Comparison of ENCODE assay signal across 8 mouse cellular contexts in the genomic region with DNA sequence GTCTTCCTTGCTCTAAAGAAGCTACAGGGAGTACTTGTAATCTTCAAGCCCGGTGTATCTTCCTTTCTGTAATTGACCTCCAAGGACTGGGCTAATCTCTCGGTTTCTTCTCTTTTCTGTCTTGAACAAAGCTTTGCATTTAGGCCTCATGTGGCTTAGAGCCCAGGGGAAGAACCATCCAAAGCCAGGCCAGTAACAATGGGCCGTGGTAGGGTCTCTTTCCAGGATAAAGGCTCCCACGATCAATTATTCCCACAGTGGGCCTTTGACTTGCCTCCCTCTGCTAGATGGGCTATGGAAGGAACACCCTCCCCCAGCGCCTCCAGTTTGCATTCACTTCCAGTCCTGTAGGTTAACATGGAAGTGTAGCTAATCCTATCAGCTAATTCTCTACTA.
DNase-seq lines count a peak whose midpoint lies in the region; ATAC-seq lines count a peak whose summit lies in the region.

No protein-coding gene starts in this region.

- no peaks in the 10 kb centered on the region for H3K27me3 ChIP-seq in kidney, embryonic 14.5 days (ENCODE audit: control insufficient read depth, insufficient read depth, low read length)
- no peaks in the 10 kb centered on the region for H3K27me3 ChIP-seq in embryonic facial prominence, embryonic 13.5 days
- H3K27me3 ChIP-seq in midbrain, embryonic 10.5 days (ENCODE audit: low read depth, poor library complexity, severe bottlenecking): peaks cover 42% of the 10 kb centered on the region

- DNase-seq in kidney, adult 18-20 months: no peak
- DNase-seq in brain, adult 2 months (ENCODE audit: low read depth, low spot score): peak; percentile 16
- peak; percentile 42 for DNase-seq in midbrain, embryonic 10.5 days (ENCODE audit: low spot score)
- no peak for DNase-seq in spleen, postnatal 4 days (ENCODE audit: low spot score in 2 of 2)
- no peak for DNase-seq in layer of hippocampus, postnatal 36 days
- DNase-seq in spleen, postnatal 36 days (ENCODE audit: low spot score in 2 of 2): no peak

- H3K36me3 ChIP-seq in kidney, embryonic 14.5 days (ENCODE audit: control insufficient read depth, insufficient read depth, low read length): no peaks in the 10 kb centered on the region
- no peaks in the 10 kb centered on the region for H3K36me3 ChIP-seq in embryonic facial prominence, embryonic 13.5 days
- no peaks in the 10 kb centered on the region for H3K36me3 ChIP-seq in midbrain, embryonic 10.5 days

- no peak overlapping the region for H3K4me3 ChIP-seq in kidney, embryonic 14.5 days (ENCODE audit: low read length)
- no peak overlapping the region for H3K4me3 ChIP-seq in embryonic facial prominence, embryonic 13.5 days
- H3K4me3 ChIP-seq in midbrain, embryonic 10.5 days: no peak overlapping the region

- H3K4me1 ChIP-seq in kidney, embryonic 14.5 days (ENCODE audit: control insufficient read depth, insufficient read depth, low read length): peaks cover 4% of the 10 kb centered on the region; the same call in 1 of the 2 replicates
- peaks cover 48% of the 10 kb centered on the region for H3K4me1 ChIP-seq in embryonic facial prominence, embryonic 13.5 days
- H3K4me1 ChIP-seq in midbrain, embryonic 10.5 days: peaks cover 35% of the 10 kb centered on the region

- no peak for ATAC-seq in kidney, embryonic 14.5 days (ENCODE audit: low FRiP score, low TSS enrichment)
- no peak for ATAC-seq in embryonic facial prominence, embryonic 13.5 days (ENCODE audit: insufficient number of reproducible peaks, insufficient read depth, low FRiP score, low TSS enrichment, low read depth)

- peak overlapping the region; percentile 60; the same call in 1 of the 2 replicates for H3K27ac ChIP-seq in kidney, embryonic 14.5 days (ENCODE audit: low read depth, low read length)
- peak overlapping the region; percentile 71 for H3K27ac ChIP-seq in embryonic facial prominence, embryonic 13.5 days
- H3K27ac ChIP-seq in midbrain, embryonic 10.5 days (replicated peaks): peak overlapping the region; percentile 69

- 83% methylated on average over 5 of the region's 5 CpGs for WGBS in kidney, embryonic 14.5 days
- 38% methylated on average over 5 of the region's 5 CpGs for WGBS in embryonic facial prominence, embryonic 13.5 days
- WGBS in midbrain, embryonic 10.5 days: 23% methylated on average over 5 of the region's 5 CpGs

- no peaks in the 10 kb centered on the region for H3K9me3 ChIP-seq in kidney, embryonic 14.5 days (ENCODE audit: control insufficient read depth, low read length)
- no peaks in the 10 kb centered on the region for H3K9me3 ChIP-seq in embryonic facial prominence, embryonic 13.5 days
- no peaks in the 10 kb centered on the region for H3K9me3 ChIP-seq in midbrain, embryonic 10.5 days (replicated peaks)

- H3K9ac ChIP-seq in kidney, embryonic 14.5 days (ENCODE audit: low read depth, low read length): no peak overlapping the region
- no peak overlapping the region for H3K9ac ChIP-seq in embryonic facial prominence, embryonic 13.5 days

- H3K4me2 ChIP-seq in kidney, embryonic 14.5 days (replicated peaks; ENCODE audit: low read depth, low read length): no peak overlapping the region
- no peak overlapping the region for H3K4me2 ChIP-seq in embryonic facial prominence, embryonic 13.5 days

Comparison
In these comparisons a context has a peak if more than half of its experiments do, and no peak if none do; other contexts are left out.
1. DNase-seq: peak in brain, adult 2 months (single experiment) and midbrain, embryonic 10.5 days (single experiment); none in kidney, adult 18-20 months (single experiment), spleen, postnatal 4 days (0 of 2), layer of hippocampus, postnatal 36 days (0 of 2) and spleen, postnatal 36 days (0 of 2).
2. Peak in every context shown above with its lines, with median percentiles within 50 percentile points of each other: H3K27ac ChIP-seq.